Mouse (Mus musculus) embryonic stem cell, embryonic (primary cell): ENCODE data around the gene Capza1.

Experiments used
- CTCF ChIA-PET, 4 experiments: fragments of 300-600 bp in 2 of 4; fragments of 350-600 bp in 2 of 4; sonication (Branson Sonifier 250); formaldehyde crosslinking; loops; one replicate each; lab custom pipeline; 2022; ENCODE audit warnings: inconsistent platforms in 2 of 4; lab: Charles Lee
- POLR2A ChIA-PET, 4 experiments: fragments of 300-600 bp in 2 of 4; fragments of 350-600 bp in 2 of 4; sonication (Branson Sonifier 250); formaldehyde crosslinking; loops; one replicate each; lab custom pipeline; 2022; ENCODE audit warnings: antibody characterized with exemption in 4 of 4, inconsistent platforms in 1 of 4; lab: Charles Lee

Gene Capza1

DNA sequence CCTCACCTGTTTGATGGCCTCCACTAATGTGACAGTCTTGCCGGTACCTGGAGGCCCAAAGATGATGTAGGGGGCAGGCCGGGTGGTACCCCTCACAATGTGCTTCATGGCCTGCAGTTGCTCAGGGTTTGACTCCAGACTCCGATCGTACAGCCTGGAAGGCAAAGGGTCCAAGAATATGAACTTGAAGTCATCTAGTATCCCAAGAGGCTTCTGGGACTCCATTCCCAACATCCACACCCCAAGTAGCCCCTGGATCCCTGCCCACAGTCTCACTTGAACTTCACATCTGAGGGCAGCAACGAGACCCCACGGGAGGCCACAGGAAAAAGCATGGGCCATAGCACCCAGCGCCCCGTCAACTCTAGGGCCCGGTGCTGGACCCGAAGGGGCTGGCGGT, 63.6 kb downstream of the Capza1 start:
- ChIA-PET CTCF (no interaction called here), POLR2A (interaction anchor here in 3 of 4 experiments (0.5 to 1.7 kb wide), 5 partner anchors 10 to 166 kb away, joined by 3 to 9 read pairs (median 4); partner anchors contain the start of genes Capza1 (in 1 of the 3) and St7l (in 1 of the 3))

DNA sequence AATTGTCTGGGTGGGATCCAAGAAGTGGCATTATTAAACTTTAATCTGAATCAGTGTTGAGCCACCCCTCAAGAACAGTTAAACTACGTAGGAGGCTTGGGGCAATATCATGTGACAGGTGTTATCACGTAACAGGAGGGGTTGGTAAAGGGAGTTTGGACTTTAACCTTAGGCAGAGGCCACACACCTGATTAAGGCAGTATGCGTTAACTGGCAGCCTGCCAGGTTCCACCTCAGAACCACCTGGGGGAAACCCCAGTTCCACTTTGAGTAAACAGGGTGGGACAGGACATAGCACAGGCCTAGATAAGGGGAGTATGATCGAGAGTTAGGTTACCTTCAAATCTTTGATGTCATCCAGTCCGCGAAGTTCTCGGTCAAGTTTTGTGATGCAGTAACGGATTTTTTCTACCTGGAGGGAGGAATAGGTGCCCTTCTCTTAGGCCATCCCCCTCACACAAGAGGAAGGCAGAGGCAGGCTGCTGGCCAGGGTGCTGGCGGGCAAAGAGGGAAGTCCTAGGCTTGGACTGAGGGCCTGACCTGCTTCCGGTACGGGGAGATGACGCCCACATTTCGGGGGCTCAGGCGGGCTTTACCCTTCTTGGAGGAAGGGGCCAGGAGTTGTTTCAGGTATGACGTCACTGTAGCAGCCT, 67.7 kb downstream of the Capza1 start:
- ChIA-PET CTCF (no interaction called here), POLR2A (interaction anchor here in 2 of 4 experiments (0.9 to 3.4 kb wide), 8 partner anchors 9 to 68 kb away, joined by 3 to 34 read pairs (median 6); partner anchors contain the start of genes Capza1 (in 2 of the 2), St7l (in 2 of the 2) and Mov10 (in 1 of the 2))

DNA sequence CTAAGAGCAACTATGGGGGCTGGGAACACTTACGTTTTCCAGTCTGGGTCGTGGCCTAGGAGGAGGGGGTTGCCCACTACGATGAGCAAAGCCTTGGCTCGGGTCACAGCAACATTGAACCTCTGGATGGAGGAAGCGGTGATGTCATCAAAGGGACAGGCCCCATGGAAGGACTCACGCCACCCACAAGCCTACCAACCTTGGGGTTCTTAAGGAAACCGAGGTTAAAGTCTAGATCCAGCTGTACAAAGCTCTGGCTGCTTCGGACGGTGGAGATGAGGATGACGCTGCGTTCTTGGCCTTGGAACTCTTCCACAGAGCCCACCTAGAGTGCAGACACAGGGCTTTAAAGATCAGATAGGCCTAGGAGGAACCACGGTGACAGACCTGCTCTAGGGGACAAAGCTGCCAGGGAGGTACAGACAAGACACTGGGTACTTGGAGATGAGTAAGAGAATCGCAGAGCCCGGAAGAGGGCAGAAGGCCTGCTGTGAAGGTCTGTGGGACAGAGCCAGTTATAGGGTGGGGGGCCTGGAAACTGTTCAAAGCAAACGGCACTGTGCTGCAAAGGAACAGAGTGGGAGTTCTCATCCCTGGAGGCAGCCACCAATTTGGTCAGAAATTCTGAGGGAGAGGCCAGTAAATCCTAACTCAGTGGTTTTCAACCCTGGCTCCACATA, 68.5 kb downstream of the Capza1 start:
- CTCF ChIA-PET: interaction anchor here in 2 of 4 experiments (0.6 to 0.7 kb wide), 2 partner anchors 15 to 148 kb away, joined by 3 read pairs; partner anchors contain the start of gene Ppm1j (in 1 of the 2)
- POLR2A ChIA-PET: interaction anchor here in 2 of 4 experiments (0.9 to 3.4 kb wide), 7 partner anchors 9 to 68 kb away, joined by 3 to 34 read pairs (median 8); partner anchors contain the start of genes Capza1 (in 1 of the 2), Mov10 (in 1 of the 2) and St7l (in 1 of the 2)

DNA sequence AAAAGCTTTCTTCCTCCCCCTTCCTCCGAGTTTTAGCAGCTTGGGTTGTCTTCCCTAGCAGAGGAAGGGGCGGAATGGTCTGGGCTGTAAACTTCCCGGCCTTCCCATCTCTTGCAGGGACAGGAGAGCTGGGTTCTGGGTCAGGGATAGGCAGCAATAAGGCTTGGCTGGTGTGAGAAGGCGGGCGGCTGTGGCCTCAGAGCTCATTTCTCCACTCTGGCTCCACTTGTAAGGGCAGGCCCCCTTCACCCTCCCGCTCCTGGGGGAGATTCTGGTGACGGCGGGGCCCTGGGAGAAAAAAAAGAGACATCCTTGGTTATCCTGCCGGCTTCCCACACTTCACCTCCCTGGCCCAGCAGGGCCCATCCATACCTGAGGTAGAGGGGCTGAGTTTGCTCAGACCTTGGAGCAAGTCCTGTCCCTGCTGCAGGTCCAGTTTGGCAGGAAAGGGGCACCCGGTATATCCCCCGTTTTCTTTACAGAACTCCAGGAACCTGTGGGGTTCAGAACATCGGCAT, 69.3 kb downstream of the Capza1 start:
- ChIA-PET POLR2A (interaction anchor here (0.6 to 3.4 kb wide), 25 partner anchors 8 to 991 kb away, joined by 3 to 34 read pairs (median 5); partner anchors contain the start of genes Fam19a3 (in 3 of the 4), Ppm1j (in 3 of the 4), Capza1 (in 2 of the 4) and Mov10 (in 2 of the 4)), CTCF (interaction anchor here (0.6 to 1.4 kb wide), 11 partner anchors 13 to 1195 kb away, joined by 3 to 7 read pairs (median 3); partner anchors contain the start of genes Fam19a3 (in 2 of the 4), Capza1 (in 1 of the 4), Ppm1j (in 1 of the 4) and St7l (in 1 of the 4))

DNA sequence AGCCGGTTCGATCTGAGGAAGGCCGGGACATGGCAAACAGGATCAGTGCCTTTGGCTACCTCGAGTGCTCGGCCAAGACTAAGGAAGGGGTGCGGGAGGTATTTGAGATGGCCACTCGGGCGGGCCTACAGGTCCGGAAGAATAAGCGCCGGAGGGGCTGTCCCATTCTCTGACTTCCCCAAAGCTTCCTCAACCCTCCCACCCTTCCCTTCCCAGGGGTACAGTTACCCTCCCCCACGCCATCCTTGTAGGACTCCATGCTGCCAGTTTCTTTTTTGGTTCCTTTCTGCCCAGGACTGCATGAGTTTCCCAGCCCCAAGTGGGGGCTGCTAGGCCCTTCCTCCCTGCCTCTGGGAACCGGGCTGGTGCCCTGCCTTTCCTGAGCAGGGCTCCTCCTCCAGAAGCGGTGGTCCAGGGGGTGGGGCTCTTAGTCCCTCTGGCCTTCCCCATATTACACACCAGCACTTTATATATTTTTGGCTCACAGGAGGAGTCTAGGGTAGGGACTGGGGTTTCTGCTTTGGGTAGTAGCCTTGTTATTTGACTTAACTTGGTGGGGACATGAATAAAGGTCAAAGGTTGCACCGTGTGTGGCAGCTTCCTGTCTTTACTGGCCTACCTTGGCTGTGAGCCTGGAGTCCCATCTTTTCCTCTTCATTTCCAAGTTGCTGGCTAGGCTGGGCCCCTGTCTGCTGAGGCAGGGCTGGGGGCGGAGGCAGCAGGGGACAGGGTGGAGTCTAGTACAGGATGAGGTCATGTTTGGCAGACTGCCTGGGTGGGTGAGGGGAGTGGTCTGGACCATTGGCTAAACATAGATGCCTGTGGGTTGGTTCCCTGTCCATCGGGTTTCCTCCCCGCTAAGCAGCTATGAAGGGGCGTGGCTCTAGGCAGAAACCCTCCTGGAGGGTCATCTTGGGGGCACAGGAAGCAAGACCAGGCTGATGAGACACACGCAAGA, 70.2 kb downstream of the Capza1 start:
- ChIA-PET CTCF (interaction anchor here (0.6 to 1.4 kb wide), 9 partner anchors 12 to 1196 kb away, joined by 3 to 7 read pairs (median 3); partner anchors contain the start of genes Fam19a3 (in 2 of the 4), Capza1 (in 1 of the 4), Ppm1j (in 1 of the 4) and St7l (in 1 of the 4)), POLR2A (interaction anchor here in 3 of 4 experiments (0.7 to 3.4 kb wide), 25 partner anchors 9 to 265 kb away, joined by 3 to 34 read pairs (median 5); partner anchors contain the start of genes Fam19a3 (in 3 of the 3), Ppm1j (in 3 of the 3), Capza1 (in 2 of the 3) and Mov10 (in 2 of the 3))

DNA sequence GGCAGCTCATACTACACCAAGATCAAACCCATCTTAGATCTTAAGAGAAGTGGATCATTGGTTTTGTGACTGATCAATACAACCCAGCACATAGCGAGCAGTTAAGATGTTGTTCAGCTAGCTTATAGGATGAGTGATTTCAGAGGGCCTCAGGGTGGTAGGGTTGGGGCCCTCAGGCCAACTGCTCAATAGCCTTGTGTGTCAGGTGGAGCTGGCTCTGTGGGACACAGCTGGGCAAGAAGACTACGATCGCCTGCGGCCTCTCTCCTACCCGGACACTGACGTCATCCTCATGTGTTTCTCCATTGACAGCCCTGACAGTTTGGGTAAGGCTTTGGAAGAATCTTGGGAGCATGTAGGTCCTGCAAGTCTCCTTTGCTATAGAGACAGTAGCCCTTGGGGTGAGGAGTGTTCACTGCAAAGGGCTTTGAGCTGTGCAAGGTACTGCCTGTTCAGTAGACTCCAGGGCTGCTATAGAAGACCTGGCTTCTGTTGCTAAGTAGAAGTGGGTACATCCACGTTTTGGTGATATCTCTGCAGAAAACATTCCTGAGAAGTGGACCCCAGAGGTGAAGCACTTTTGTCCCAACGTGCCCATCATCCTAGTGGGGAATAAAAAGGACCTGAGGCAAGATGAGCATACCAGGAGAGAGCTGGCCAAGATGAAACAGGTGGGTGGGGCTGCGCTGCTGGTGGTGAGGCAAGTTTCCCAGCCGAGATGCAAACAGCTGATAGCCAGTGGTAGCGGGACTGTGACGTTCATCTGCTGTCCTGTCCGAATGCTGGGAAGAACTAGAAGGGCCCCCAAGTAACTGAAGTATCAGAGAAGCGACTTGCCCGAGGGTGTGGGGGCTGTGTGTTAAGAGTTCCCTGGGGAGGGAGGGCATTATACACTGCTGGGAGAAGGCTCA, 71.7 kb downstream of the Capza1 start:
- ChIA-PET POLR2A (interaction anchor here in 3 of 4 experiments (0.6 to 4.9 kb wide), 9 partner anchors 11 to 105 kb away, joined by 3 to 56 read pairs (median 4); partner anchors contain the start of genes Mov10 (in 2 of the 3), Fam19a3 (in 1 of the 3) and Ppm1j (in 1 of the 3)), CTCF (no interaction called here)

DNA sequence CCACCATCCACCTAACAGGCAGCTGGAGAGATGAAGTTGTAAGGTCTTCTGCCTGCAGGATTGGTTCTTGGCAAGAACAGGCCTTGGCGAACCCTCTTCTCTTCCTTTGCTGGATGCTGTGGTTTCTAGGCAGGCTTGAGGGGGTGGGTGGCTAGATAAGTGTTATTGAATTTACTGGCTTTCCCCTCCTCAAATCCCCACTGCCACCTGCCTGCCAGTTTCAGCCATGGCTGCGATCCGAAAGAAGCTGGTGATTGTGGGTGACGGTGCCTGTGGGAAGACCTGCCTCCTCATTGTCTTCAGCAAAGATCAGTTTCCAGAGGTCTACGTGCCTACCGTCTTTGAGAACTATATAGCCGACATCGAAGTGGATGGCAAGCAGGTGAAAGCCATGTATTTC, 72.6 kb downstream of the Capza1 start:
- ChIA-PET POLR2A (interaction anchor here in 2 of 4 experiments (0.6 to 4.9 kb wide), 9 partner anchors 11 to 104 kb away, joined by 3 to 56 read pairs (median 6); partner anchors contain the start of genes Ppm1j (in 2 of the 2), Capza1 (in 1 of the 2), Fam19a3 (in 1 of the 2) and Mov10 (in 1 of the 2)), CTCF (interaction anchor here in 1 of 4 experiments (0.7 kb wide), 1 partner anchor 1149 kb away, joined by 3 read pairs; no protein-coding TSS in a partner anchor)

DNA sequence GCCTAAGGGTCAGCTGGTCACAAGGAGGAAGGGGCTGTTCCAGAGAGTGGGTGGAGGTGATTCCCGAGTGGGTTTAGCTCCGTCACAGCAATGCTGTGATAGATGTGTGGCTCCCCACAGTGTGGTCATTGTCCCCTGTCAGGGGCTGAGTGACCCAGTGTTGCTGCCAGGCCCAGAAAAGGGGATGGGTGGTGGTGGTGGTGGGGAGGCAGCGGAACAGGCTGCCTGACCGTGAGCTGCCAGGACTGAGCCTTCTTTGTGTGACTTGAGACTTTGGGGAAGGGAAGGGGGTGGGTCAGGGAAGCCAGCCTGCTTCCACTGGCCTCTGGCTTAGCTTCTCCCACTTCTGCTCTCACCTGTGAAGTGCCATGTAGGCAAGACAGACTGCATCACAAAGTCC, 73.3 kb downstream of the Capza1 start:
- ChIA-PET CTCF (interaction anchor here in 2 of 4 experiments (0.6 to 3.1 kb wide), 4 partner anchors 13 to 262 kb away, joined by 3 to 9 read pairs (median 4); partner anchors contain the start of gene Cttnbp2nl (in 1 of the 2)), POLR2A (interaction anchor here in 3 of 4 experiments (0.7 to 4.9 kb wide), 21 partner anchors 10 to 152 kb away, joined by 3 to 56 read pairs (median 4); partner anchors contain the start of genes Mov10 (in 3 of the 3), Capza1 (in 2 of the 3), Ppm1j (in 2 of the 3) and Fam19a3 (in 1 of the 3))

DNA sequence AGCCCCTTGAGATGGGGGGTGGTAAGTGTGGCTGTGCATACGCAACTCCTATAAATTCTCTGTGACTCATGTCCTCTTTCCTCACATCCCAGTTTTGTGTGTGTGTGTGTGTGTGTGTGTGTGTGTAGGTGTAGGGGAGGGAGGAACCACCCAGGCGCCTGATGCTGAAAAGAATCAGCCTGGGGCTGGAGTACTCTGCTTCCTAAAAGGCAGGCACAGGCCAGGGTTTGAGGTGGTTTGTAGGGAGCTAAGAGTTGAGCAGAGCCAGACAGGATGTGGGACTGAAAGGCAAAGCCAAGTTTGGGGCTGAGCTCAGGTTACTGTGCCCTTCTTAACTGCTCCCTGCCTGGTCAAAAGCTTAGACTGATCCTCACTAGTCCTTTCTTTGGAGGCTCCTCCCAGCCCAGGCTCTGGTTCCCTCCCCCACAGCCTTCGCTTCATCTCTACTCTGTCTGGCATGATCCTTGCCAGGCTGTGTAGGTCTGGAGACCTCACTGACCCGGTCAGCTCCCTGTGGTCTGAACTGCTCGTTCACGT, 73.8 kb downstream of the Capza1 start:
- CTCF ChIA-PET: interaction anchor here in 2 of 4 experiments (0.6 to 3.1 kb wide), 5 partner anchors 13 to 263 kb away, joined by 3 to 9 read pairs (median 4); partner anchors contain the start of gene Cttnbp2nl (in 1 of the 2)
- POLR2A ChIA-PET: interaction anchor here in 3 of 4 experiments (0.7 to 4.9 kb wide), 25 partner anchors 9 to 268 kb away, joined by 3 to 56 read pairs (median 4); partner anchors contain the start of genes Mov10 (in 3 of the 3), Capza1 (in 2 of the 3), Ppm1j (in 2 of the 3) and Fam19a3 (in 1 of the 3)

DNA sequence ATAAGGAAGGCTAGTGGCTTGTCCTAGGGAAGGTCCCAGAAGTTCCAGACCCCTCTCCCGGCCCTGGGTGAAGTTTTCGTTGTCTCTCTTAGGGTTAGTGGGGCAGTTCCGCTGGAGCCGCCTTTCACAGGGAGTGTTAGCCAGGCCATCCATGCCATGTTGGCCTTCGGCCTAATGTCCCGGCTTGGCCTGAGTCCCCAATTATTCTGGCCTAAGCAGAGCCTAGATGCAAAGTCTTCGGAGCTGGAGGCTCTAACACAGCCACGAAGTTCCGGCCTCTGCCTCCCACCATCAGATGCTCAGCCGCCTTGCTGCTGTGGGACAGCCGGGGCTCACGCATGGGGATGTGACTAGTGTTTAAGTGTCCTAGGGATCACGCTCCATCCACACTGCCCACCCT, 74.5 kb downstream of the Capza1 start:
- ChIA-PET CTCF (interaction anchor here in 3 of 4 experiments (0.6 to 3.1 kb wide), 9 partner anchors 13 to 263 kb away, joined by 3 to 17 read pairs (median 6); partner anchors contain the start of gene Cttnbp2nl (in 1 of the 3)), POLR2A (interaction anchor here (0.6 to 4.9 kb wide), 34 partner anchors 9 to 893 kb away, joined by 3 to 56 read pairs (median 5); partner anchors contain the start of genes Mov10 (in 3 of the 4), Capza1 (in 2 of the 4), Ppm1j (in 2 of the 4) and Fam19a3 (in 1 of the 4))

DNA sequence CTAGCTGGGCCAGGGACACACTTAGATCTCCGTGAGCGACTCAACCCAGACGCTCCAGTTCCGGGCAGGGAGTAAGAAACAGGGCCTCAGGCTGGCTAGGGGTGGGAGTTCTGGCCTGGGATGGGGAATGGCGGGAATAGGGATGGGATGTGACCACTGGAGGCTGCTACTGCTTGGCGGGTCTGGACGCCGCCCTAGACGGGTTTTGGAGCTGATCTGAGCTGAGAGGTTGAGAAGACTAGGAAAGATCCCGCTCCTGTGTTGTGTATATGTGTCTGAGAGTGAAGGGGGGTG, 75.0 kb downstream of the Capza1 start:
- CTCF ChIA-PET: interaction anchor here (0.6 to 3.1 kb wide), 24 partner anchors 12 to 1110 kb away, joined by 3 to 17 read pairs (median 6); partner anchors contain the start of genes Mov10 (in 2 of the 4) and Capza1 (in 1 of the 4)
- POLR2A ChIA-PET: interaction anchor here (0.5 to 4.9 kb wide), 35 partner anchors 9 to 893 kb away, joined by 3 to 56 read pairs (median 5); partner anchors contain the start of genes Ppm1j (in 3 of the 4), Capza1 (in 2 of the 4), Mov10 (in 2 of the 4) and St7l (in 2 of the 4)

DNA sequence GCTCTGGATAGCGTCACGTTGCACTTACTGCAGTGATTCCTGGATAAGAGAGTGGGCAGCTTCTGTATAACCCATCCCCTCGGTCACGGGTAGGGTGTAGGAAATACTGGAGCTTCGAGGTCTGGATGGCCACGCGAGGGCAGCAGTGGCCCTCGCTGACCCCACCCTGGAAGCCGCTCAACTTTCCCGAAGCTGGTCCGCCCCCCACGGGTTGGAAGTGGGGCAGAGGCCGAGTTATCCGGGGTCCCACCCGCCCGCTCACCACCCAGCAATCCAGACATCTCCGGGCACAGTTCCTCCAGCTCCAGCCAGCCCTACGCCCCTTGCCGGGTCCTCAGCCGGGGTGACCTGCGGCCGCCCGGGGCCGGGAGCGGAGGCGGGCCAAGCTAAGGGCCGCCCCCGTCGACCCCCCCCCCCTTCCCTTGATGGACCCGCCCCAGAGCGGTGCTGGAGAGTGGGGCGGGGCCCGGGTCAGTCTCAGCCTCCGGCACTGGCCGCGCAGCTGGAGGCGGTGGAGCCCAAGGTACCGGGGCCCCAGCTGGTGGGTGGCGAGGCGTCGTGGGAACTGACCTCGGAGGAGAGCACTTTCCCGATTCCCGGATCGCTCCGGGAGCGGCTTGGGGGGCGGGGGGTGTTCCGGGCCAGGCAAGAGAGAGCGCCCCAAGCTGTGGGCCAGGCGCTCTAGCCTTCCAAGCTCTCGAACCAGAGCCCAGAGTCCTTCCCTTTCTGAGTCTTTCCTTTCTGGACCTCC, 75.6 kb downstream of the Capza1 start:
- ChIA-PET POLR2A (interaction anchor here (0.5 to 4.9 kb wide), 36 partner anchors 8 to 270 kb away, joined by 3 to 56 read pairs (median 5); partner anchors contain the start of genes Mov10 (in 3 of the 4), Ppm1j (in 3 of the 4), Capza1 (in 2 of the 4) and St7l (in 2 of the 4)), CTCF (interaction anchor here (0.6 to 3.1 kb wide), 24 partner anchors 11 to 1111 kb away, joined by 3 to 17 read pairs (median 6); partner anchors contain the start of genes Mov10 (in 2 of the 4) and Capza1 (in 1 of the 4))

DNA sequence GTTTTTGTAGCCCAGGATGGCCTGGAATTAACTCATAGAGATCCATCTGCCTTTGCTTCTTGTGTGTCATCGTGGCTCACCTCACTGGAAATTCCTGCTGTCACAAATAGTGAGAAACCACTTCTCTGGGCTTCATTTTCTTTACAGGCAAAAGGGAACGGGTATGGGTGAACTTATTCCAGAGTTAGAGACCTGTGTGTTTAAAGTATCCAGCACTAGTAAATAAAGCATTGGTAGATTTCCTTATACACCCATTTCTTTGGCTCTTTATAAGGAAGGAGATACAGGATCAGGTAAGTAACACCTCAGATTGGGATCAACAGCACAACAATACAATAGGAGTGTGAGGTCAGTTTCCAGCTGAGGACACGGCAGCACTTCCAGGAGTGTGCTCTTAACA, 76.2 kb downstream of the Capza1 start, which contains the start of gene Rhoc:
Gene Rhoc, plus strand, starts transcription at position 301 of the 400 bp plus-strand sequence.
- ChIA-PET POLR2A (interaction anchor here in 3 of 4 experiments (1.0 to 4.9 kb wide), 21 partner anchors 11 to 271 kb away, joined by 3 to 56 read pairs (median 5); partner anchors contain the start of genes Mov10 (in 3 of the 3), Capza1 (in 2 of the 3), St7l (in 2 of the 3) and Slc16a1 (in 1 of the 3)), CTCF (interaction anchor here (0.9 to 3.1 kb wide), 18 partner anchors 11 to 271 kb away, joined by 3 to 17 read pairs (median 6); partner anchors contain the start of gene Mov10 (in 2 of the 4))
